Mouse (Mus musculus) ES-E14 (cell line): Measurements from ENCODE around the gene H2-DMa. TPM values are rescaled to one million over a fixed set of nuclear protein-coding genes. Genes with fewer than 3 reads are reported as not detected.

Experiments used
- DNase-seq: peaks from one replicate; pipeline ENCODE4 v3.0.0-alpha.2; 2013; ENCODE audit warnings: low read depth, low spot score
- H3K27ac ChIP-seq: 2 replicates; pipeline ENCODE4 v1.5.1; 2012; ENCODE audit warnings: low read depth, mild to moderate bottlenecking, low read length, moderate library complexity, mixed read lengths; ENCODE audit not compliant: poor library complexity, insufficient read depth, severe bottlenecking
- H3K36me3 ChIP-seq: 2 replicates; pipeline ENCODE4 v1.6.1; 2012; ENCODE audit warnings: mild to moderate bottlenecking, low read length, moderate library complexity, mixed read lengths; ENCODE audit not compliant: control insufficient read depth, poor library complexity, insufficient read depth, severe bottlenecking
- H3K4me1 ChIP-seq, 2 experiments: fragments of 150-350 bp in 1 of 2; sonication (generic) in 1 of 2; 2 replicates each; pipeline ENCODE4 v1.6.1; 2012; ENCODE audit warnings: low read length in 2 of 2, mild to moderate bottlenecking in 1 of 2, mixed read lengths in 1 of 2; ENCODE audit not compliant: control insufficient read depth in 2 of 2, insufficient read depth in 2 of 2, poor library complexity in 1 of 2
- H3K4me3 ChIP-seq, 2 experiments: fragments of 150-350 bp in 1 of 2; sonication (generic) in 1 of 2; 2 replicates each; pipeline ENCODE4 v1.5.1; 2012; ENCODE audit warnings: low read length in 2 of 2, low read depth in 1 of 2, mild to moderate bottlenecking in 1 of 2, mixed read lengths in 1 of 2; ENCODE audit not compliant: insufficient read depth in 1 of 2, poor library complexity in 1 of 2, severe bottlenecking in 1 of 2
- H3K9ac ChIP-seq: 2 replicates; pipeline ENCODE4 v1.6.1; 2012; ENCODE audit warnings: low read depth, mild to moderate bottlenecking, low read length, mixed read lengths; ENCODE audit not compliant: poor library complexity, insufficient read depth, severe bottlenecking
- H3K9me3 ChIP-seq: fragments of 150-350 bp; sonication (generic); 2 replicates; pipeline ENCODE4 v1.6.1; 2012; ENCODE audit warnings: low read depth, mild to moderate bottlenecking, low read length; ENCODE audit not compliant: control insufficient read depth, insufficient read depth
- CHD2 ChIP-seq: IDR thresholded peaks from 2 replicates; pipeline ENCODE4 v1.6.1; 2014; ENCODE audit warnings: mild to moderate bottlenecking, low read depth, low read length, inconsistent platforms
- HCFC1 ChIP-seq: IDR thresholded peaks from 2 replicates; pipeline ENCODE4 v1.6.1; 2012; ENCODE audit warnings: low read length, inconsistent platforms, borderline replicate concordance; ENCODE audit not compliant: insufficient read depth
- MAFK ChIP-seq: IDR thresholded peaks from 2 replicates; pipeline ENCODE4 v1.6.1; 2014; ENCODE audit warnings: mild to moderate bottlenecking, low read depth, low read length, inconsistent platforms; ENCODE audit not compliant: insufficient read depth
- ZC3H11A ChIP-seq: IDR thresholded peaks from 2 replicates; pipeline ENCODE4 v1.6.1; 2012; ENCODE audit warnings: low read depth, mild to moderate bottlenecking, inconsistent platforms, low read length, borderline replicate concordance
- ZNF384 ChIP-seq: IDR thresholded peaks from 2 replicates; pipeline ENCODE4 v1.6.1; 2012; ENCODE audit warnings: low read depth, low read length, inconsistent platforms
- in situ Hi-C, 2 experiments: fragments of 600-800 bp; cut with MboI; formaldehyde crosslinking; loops; one replicate each; pipeline ENCODE4 v1.15.1; 2025; ENCODE audit warnings: low sequenced_read_pairs in 2 of 2, inconsistent platforms in 1 of 2; ENCODE audit not compliant: unreplicated experiment in 2 of 2
- total RNA-seq: library from RNA; depleted of rRNA; stranded (reverse); fragments of 300-350 nt; gene quantifications from 2 replicates; pipeline ENCODE4 v1.2.3, GENCODE M21; 2012

The H2-DMa gene
- total RNA-seq, 1 experiment, result 18.5 TPM

GRCm38 (mm10) chr17:34099531-34099930 is 19.8 kb upstream of the H2-DMa start:
- in situ Hi-C loops, result no loop called here
- no peak overlapping the region for H3K9ac ChIP-seq
- no peak for TF ChIP-seq MAFK
- no peak for TF ChIP-seq ZC3H11A
- TF ChIP-seq HCFC1, result no peak
- no peak for TF ChIP-seq CHD2
- TF ChIP-seq ZNF384, result no peak
- no peaks in the 10 kb centered on the region for H3K36me3 ChIP-seq
- no peaks in the 10 kb centered on the region; a peak in 1 of 4 replicates for H3K4me1 ChIP-seq
- no peak overlapping the region for H3K4me3 ChIP-seq
- no peaks in the 10 kb centered on the region for H3K9me3 ChIP-seq
- DNase-seq, result no peak
- no peak overlapping the region for H3K27ac ChIP-seq

GRCm38 (mm10) chr17:34101185-34101584 is 18.2 kb upstream of the H2-DMa start:
- TF ChIP-seq ZC3H11A, result no peak
- TF ChIP-seq HCFC1, result no peak
- no peak for TF ChIP-seq ZNF384
- no peak for TF ChIP-seq CHD2
- TF ChIP-seq MAFK, result no peak
- no peaks in the 10 kb centered on the region for H3K36me3 ChIP-seq
- no peaks in the 10 kb centered on the region for H3K9me3 ChIP-seq
- no peak for DNase-seq
- in situ Hi-C loops, result no loop called here
- no peak overlapping the region for H3K4me3 ChIP-seq
- no peaks in the 10 kb centered on the region for H3K4me1 ChIP-seq
- no peak overlapping the region for H3K27ac ChIP-seq
- no peak overlapping the region for H3K9ac ChIP-seq

GRCm38 (mm10) chr17:34101604-34102032 is 17.7 kb upstream of the H2-DMa start:
- in situ Hi-C loops, result no loop called here

GRCm38 (mm10) chr17:34102831-34103230 is 16.5 kb upstream of the H2-DMa start:
- no peak overlapping the region for H3K9ac ChIP-seq
- TF ChIP-seq MAFK (no peak), CHD2 (no peak), HCFC1 (no peak), ZNF384 (no peak), ZC3H11A (no peak)

More at GRCm38 (mm10) chr17:34101604-34102032, 17.7 kb upstream of the H2-DMa start:
- Histone ChIP-seq H3K4me3 (no peak overlapping the region), H3K27ac (no peak overlapping the region), H3K4me1 (no peaks in the 10 kb centered on the region), H3K9me3 (no peaks in the 10 kb centered on the region), H3K36me3 (no peaks in the 10 kb centered on the region), H3K9ac (0 out of 2 replicates have a peak overlapping the region, but pooled peaks have one; percentile 7)
- DNase-seq, result peak; percentile 93
- TF ChIP-seq ZC3H11A, result no peak
- no peak for TF ChIP-seq ZNF384
- no peak for TF ChIP-seq HCFC1
- no peak for TF ChIP-seq CHD2
- TF ChIP-seq MAFK, result peak; percentile 87

More at GRCm38 (mm10) chr17:34102831-34103230, 16.5 kb upstream of the H2-DMa start:
- H3K4me1 ChIP-seq, result no peaks in the 10 kb centered on the region
- no peaks in the 10 kb centered on the region for H3K36me3 ChIP-seq
- DNase-seq, result no peak
- in situ Hi-C loops, result no loop called here
- H3K27ac ChIP-seq, result no peak overlapping the region
- H3K4me3 ChIP-seq, result no peak overlapping the region
- no peaks in the 10 kb centered on the region for H3K9me3 ChIP-seq
